Mouse (Mus musculus) lung, embryonic 14.5 days (tissue): Measurements from ENCODE around the gene Glis3. TPM values are rescaled to one million over a fixed set of nuclear protein-coding genes. Genes with fewer than 3 reads are reported as not detected.

Source experiments
- ATAC-seq: fragments of 200-750 bp; cut with Nextera tagmentation; 2 replicates; pipeline ENCODE4 v1.8.0; 2017; ENCODE audit warnings: mild to moderate bottlenecking, moderate TSS enrichment, moderate library complexity; ENCODE audit not compliant: insufficient read depth
- DNase-seq: peaks from one replicate; pipeline ENCODE4 v3.0.0-alpha.2; 2015
- H3K27ac ChIP-seq: fragments of 300-500 bp; sonication (generic); 2 replicates; pipeline ENCODE4 v1.5.1; 2014; ENCODE audit warnings: low read depth, mild to moderate bottlenecking, moderate library complexity
- H3K27me3 ChIP-seq: fragments of 300-500 bp; sonication (generic); 2 replicates; pipeline ENCODE4 v1.6.1; 2014; ENCODE audit warnings: low read length, control low read depth; ENCODE audit not compliant: insufficient read depth
- H3K36me3 ChIP-seq: fragments of 300-500 bp; sonication (generic); 2 replicates; pipeline ENCODE4 v1.6.1; 2014; ENCODE audit warnings: control low read depth; ENCODE audit not compliant: insufficient read depth
- H3K4me1 ChIP-seq: fragments of 300-500 bp; sonication (generic); 2 replicates; pipeline ENCODE4 v1.6.1; 2014; ENCODE audit warnings: antibody characterized with exemption, control low read depth; ENCODE audit not compliant: insufficient read depth
- H3K4me2 ChIP-seq: fragments of 300-500 bp; sonication (generic); 2 replicates; pipeline ENCODE4 v1.6.1; 2014; ENCODE audit warnings: mild to moderate bottlenecking
- H3K4me3 ChIP-seq: fragments of 300-500 bp; sonication (generic); 2 replicates; pipeline ENCODE4 v1.5.1; 2014; ENCODE audit warnings: low read depth, low read length
- H3K9ac ChIP-seq: fragments of 300-500 bp; sonication (generic); 2 replicates; pipeline ENCODE4 v1.6.1; 2014
- H3K9me3 ChIP-seq: fragments of 300-500 bp; sonication (generic); 2 replicates; pipeline ENCODE4 v1.6.1; 2016; ENCODE audit warnings: low read depth, low read length, control low read depth
- CTCF ChIP-seq: IDR thresholded peaks from 2 replicates; pipeline ENCODE4 v1.5.1; 2016; ENCODE audit warnings: antibody characterized with exemption, low read depth
- WGBS: fragments of 180-500 bp; shearing (Covaris S2); extraction: QIAGEN DNeasy Blood & Tissue Kit; methylation state at CpG from one replicate; pipeline ENCODE4 v1.1.7; 2014; 5-methylcytosine and 5-hydroxymethylcytosine counted together
- polyA plus RNA-seq: library from polyadenylated mRNA; unstranded; fragments of >200 nt; fragmentation: Nextera tagmentation; extraction: Ambion mirVana; gene quantifications from 2 replicates; pipeline ENCODE4 v1.2.1, GENCODE M21; 2014

Gene Glis3
- polyA plus RNA-seq, 1 experiment from 2014 or later: 4.7 TPM

DNA sequence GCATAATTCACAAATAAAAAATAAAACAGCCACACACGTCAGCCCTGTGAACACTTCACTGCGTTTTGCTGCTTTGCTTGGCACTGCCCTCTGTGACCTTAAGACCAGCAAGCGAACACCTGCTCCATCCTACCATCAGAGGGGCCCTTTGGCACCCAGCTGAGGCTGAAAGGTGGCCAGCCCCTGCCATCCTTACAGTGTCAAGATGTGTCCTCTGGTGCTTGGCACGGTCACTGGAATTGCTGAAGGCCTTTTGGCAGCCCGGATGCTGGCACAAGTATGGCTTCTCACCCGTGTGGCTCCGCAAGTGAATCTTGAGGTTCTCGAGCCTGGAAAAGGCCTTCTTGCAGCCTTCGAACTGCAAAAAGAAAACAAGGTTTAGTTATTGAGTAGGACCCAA lies 322.3 kb downstream of the Glis3 start:
- DNase-seq (no peak), ATAC-seq (no peak)
- WGBS: 82% methylated on average over 9 of the region's 9 CpGs
- H3K27me3 ChIP-seq: no peaks in the 10 kb centered on the region
- no peak overlapping the region for H3K4me3 ChIP-seq
- H3K4me2 ChIP-seq: no peak overlapping the region
- no peak overlapping the region for H3K9ac ChIP-seq
- H3K4me1 ChIP-seq: no peaks in the 10 kb centered on the region
- no peaks in the 10 kb centered on the region for H3K9me3 ChIP-seq
- no peak for TF ChIP-seq CTCF
- H3K27ac ChIP-seq: no peak overlapping the region
- no peaks in the 10 kb centered on the region for H3K36me3 ChIP-seq

DNA sequence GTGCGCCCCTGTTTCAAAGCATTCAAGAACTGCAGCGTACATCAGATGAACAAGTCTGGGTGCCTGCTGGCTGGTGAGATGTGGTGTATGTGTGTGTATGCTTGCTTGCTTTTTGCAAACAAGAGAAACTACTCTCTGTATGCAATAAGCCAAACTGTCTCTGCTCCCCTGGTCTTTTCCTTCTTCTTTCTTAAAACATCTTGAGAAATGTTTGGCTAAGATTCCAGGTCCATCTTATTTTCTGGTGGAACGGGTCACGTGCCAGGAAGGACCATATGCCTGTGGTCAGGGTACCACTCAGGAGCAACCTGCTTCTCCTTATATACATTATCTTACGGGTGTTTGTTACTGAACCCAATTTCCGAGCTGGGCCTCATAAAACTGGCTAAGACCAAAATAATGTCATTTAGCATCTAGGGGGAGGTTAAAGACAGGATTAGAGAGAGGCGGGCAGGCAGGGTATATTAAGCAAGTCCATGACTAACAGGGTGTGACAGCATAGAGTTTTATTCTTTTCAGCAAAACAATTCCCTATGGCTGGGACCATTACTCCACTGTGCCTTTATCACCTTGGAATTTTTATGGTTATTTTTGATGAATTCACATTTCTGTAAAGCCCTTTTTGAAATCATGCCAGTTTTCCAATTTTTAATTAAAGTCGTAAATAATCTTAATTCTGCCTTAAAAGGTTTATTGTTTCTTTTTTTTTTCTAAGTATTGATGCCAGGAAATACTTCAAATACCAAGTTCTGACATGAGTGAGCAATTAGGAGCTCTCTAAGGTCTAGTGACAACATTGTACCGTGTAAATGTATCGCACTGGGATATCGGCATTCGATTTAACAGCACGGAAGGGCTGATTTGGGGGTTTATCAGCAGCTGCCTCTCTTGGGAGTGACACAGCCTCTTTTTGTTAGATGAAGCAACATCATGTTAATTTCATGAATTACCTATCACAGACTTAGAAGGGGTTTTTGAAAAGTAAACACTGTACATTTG lies 328.5 kb downstream of the Glis3 start:
- no peaks in the 10 kb centered on the region for H3K4me1 ChIP-seq
- no peak for ATAC-seq

DNA sequence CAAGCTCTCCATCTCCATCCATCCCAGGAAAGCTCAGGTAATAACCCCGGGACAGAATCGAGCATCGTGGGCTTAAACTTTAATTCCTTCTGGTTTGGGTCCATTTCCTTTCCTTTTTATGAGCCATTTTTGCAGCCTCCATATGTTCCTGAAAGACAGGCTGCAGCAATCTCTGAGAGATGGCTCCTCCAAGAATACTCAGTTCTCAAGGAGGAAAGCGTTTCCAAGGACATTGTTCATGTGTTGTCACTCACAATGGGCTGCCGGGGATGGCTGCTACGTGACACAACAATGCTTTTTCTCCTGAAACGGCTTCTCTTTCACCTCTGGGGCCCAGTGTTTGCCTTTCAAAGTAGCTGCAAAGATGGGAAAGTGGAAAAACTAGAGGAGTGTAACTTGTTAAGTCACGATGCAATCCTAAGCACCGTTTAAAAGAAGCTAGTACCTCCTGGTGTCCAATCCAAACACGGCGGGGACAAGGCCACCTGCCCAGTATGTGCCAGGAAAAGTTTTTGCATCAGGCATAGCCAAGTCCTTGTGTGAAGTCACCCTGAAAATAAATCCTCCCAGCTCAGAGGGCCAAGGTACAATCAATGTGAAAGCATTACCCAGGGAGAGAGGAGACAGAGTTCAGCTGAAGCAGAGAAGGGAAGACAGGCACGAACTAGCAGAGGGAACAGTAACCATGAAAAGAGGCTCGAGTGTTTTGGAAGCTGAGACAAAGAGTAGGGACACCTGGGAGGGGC lies 332.6 kb downstream of the Glis3 start:
- Histone ChIP-seq H3K9ac (no peak overlapping the region), H3K9me3 (no peaks in the 10 kb centered on the region), H3K4me1 (no peaks in the 10 kb centered on the region), H3K4me2 (no peak overlapping the region), H3K36me3 (no peaks in the 10 kb centered on the region), H3K27ac (no peak overlapping the region), H3K4me3 (no peak overlapping the region), H3K27me3 (no peaks in the 10 kb centered on the region)
- DNase-seq (no peak), ATAC-seq (no peak)
- TF ChIP-seq CTCF: no peak
- 55% methylated on average over 13 of the region's 13 CpGs for WGBS

More for the DNA sequence above, 328.5 kb downstream of the Glis3 start:
- Histone ChIP-seq H3K4me3 (no peak overlapping the region), H3K36me3 (no peaks in the 10 kb centered on the region), H3K4me2 (no peak overlapping the region), H3K9me3 (no peaks in the 10 kb centered on the region), H3K9ac (no peak overlapping the region), H3K27ac (no peak overlapping the region), H3K27me3 (no peaks in the 10 kb centered on the region)
- 69% methylated on average over 13 of the region's 13 CpGs for WGBS
- no peak for TF ChIP-seq CTCF
- no peak for DNase-seq

DNA sequence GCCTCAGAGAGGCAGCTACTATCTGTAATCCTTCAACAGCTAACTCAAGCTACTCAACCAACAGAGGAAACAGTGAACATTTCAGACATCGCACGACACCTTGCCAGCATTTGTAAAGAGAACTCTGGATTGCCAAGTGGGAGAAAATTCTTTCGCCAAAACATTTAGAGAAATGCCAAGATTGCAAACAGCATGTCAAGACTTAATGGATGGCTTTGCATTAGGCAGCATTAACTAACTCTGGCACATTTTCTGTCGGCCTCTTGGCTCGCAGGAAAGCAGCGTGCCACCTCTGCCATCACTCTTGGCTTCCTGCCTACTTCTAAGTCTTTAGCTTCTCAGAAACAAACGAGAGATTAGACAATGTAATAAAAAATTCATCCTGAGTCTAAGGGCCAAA lies 336.2 kb downstream of the Glis3 start:
- ATAC-seq: no peak
- no peaks in the 10 kb centered on the region for H3K9me3 ChIP-seq
- H3K4me1 ChIP-seq: no peaks in the 10 kb centered on the region
- peak; percentile 48 for DNase-seq
- no peaks in the 10 kb centered on the region for H3K36me3 ChIP-seq
- no peak overlapping the region for H3K4me2 ChIP-seq
- WGBS: 41% methylated on average over 7 of the region's 7 CpGs
- no peaks in the 10 kb centered on the region for H3K27me3 ChIP-seq
- no peak overlapping the region for H3K4me3 ChIP-seq
- no peak for TF ChIP-seq CTCF
- no peak overlapping the region for H3K27ac ChIP-seq
- no peak overlapping the region for H3K9ac ChIP-seq

DNA sequence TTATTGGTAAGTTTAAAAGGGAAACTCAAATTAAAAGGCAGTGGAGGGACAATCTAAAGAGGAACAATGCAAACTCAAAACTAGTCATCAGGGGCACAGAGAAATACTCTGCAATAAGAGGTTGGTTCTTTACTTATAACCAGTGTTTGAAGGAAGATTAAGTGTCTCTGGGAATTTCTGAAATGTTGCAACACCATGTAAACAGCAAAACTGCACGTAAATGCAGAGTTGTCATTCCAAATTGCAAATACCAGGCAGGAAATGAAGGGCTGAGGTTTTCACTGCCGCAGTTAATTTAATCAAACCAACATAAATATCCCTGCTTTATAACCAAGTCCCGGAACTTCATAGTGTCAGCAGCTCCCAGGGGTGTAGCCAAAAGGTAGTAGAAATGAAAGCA lies 342.3 kb downstream of the Glis3 start:
- DNase-seq (peak; percentile 19), ATAC-seq (no peak)
- no peak for TF ChIP-seq CTCF
- Histone ChIP-seq H3K4me2 (no peak overlapping the region), H3K27ac (no peak overlapping the region), H3K9me3 (no peaks in the 10 kb centered on the region), H3K27me3 (no peaks in the 10 kb centered on the region), H3K4me3 (no peak overlapping the region), H3K36me3 (no peaks in the 10 kb centered on the region), H3K4me1 (no peaks in the 10 kb centered on the region), H3K9ac (no peak overlapping the region)
- 59% methylated on average over 3 of the region's 3 CpGs for WGBS

DNA sequence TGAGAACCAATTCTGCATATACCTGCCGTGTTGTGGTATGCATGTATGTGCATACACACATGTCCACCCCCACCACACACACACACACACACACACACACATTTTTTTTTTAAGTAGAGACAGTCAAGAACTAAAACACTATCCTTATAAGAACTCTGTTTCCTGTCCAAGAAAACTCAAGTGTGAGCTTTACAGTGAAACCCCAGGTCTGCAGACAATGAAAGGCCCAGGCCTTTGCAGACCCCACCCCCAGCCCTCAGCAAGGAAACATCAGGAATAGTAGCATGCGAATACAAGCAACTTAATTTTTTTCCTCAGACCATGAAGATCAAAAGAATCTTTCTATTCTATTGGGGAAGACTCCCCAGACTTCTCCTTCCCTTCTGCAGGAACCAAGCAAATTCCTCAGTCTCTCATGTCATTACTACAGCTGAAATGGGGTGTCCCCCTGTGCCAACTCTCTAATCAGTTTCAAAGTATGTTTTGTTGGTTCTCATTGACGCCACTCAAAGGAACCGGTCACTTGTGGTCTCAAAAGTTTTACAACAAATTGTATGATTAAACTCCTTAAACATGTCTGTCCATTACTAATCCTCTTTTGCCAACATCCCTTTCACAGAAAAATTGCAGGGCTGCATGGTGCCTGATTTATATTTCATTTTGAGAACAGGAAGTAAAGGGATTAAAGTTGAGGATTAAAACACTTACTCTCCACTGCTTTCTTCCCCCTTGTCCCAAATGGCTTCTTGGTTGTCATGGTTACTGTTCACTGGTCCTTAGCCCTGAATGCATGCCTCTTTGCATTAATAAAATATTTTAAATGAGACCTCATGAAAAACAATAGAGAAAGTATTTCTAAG lies 343.0 kb downstream of the Glis3 start:
- TF ChIP-seq CTCF: no peak
- Histone ChIP-seq H3K9ac (no peak overlapping the region), H3K4me1 (no peaks in the 10 kb centered on the region), H3K9me3 (no peaks in the 10 kb centered on the region), H3K27me3 (no peaks in the 10 kb centered on the region), H3K36me3 (no peaks in the 10 kb centered on the region), H3K27ac (no peak overlapping the region), H3K4me2 (no peak overlapping the region), H3K4me3 (no peak overlapping the region)
- ATAC-seq (no peak), DNase-seq (no peak)
- WGBS: 69% methylated on average over 4 of the region's 4 CpGs
